Mouse (Mus musculus) heart, embryonic 13.5 days (tissue): ENCODE results near the gene Pxk. TPM values are rescaled to one million over a fixed set of nuclear protein-coding genes. Genes with fewer than 3 reads are reported as not detected.
A peak's percentile ranks its signal among the peaks of the same experiment; 100 is the strongest.

ENCODE experiments used
- ATAC-seq: fragments of 200-750 bp; cut with Nextera tagmentation; 2 replicates; pipeline ENCODE4 v1.8.0; 2017; ENCODE audit warnings: moderate TSS enrichment; ENCODE audit not compliant: insufficient number of reproducible peaks, low FRiP score, low TSS enrichment; ENCODE audit errors: extremely low read depth
- H3K27ac ChIP-seq: fragments of 300-500 bp; sonication (generic); replicated peaks from 2 replicates; pipeline ENCODE4 v1.5.1; 2015; ENCODE audit warnings: moderate library complexity, mild to moderate bottlenecking, inconsistent platforms
- H3K27me3 ChIP-seq: fragments of 300-500 bp; sonication (generic); replicated peaks from 2 replicates; pipeline ENCODE4 v1.6.1; 2015; ENCODE audit warnings: mild to moderate bottlenecking, inconsistent platforms
- H3K36me3 ChIP-seq: fragments of 300-500 bp; sonication (generic); 2 replicates; pipeline ENCODE4 v1.6.1; 2015; ENCODE audit warnings: mild to moderate bottlenecking, inconsistent platforms
- H3K4me1 ChIP-seq: fragments of 300-500 bp; sonication (generic); 2 replicates; pipeline ENCODE4 v1.6.1; 2015; ENCODE audit warnings: inconsistent platforms
- H3K4me2 ChIP-seq: fragments of 300-500 bp; sonication (generic); 2 replicates; pipeline ENCODE4 v1.6.1; 2015; ENCODE audit warnings: inconsistent platforms, mild to moderate bottlenecking, moderate library complexity
- H3K4me3 ChIP-seq: fragments of 300-500 bp; sonication (generic); 2 replicates; pipeline ENCODE4 v1.5.1; 2015; ENCODE audit warnings: moderate library complexity, mild to moderate bottlenecking, inconsistent platforms
- H3K9ac ChIP-seq: fragments of 300-500 bp; sonication (generic); 2 replicates; pipeline ENCODE4 v1.6.1; 2015; ENCODE audit warnings: inconsistent platforms, mild to moderate bottlenecking, moderate library complexity
- H3K9me3 ChIP-seq: fragments of 300-500 bp; sonication (generic); 2 replicates; pipeline ENCODE4 v1.6.1; 2016; ENCODE audit warnings: inconsistent platforms
- WGBS: fragments of 180-500 bp; shearing (Covaris S2); methylation state at CpG from one replicate; pipeline ENCODE4 v1.1.7; 2015; ENCODE audit warnings: mixed read lengths; 5-methylcytosine and 5-hydroxymethylcytosine counted together
- polyA plus RNA-seq: library from polyadenylated mRNA; unstranded; fragments of >200 nt; fragmentation: Nextera tagmentation; extraction: Ambion mirVana; gene quantifications from 2 replicates; pipeline ENCODE4 v1.2.1, GENCODE M21; 2015

Gene Pxk
- polyA plus RNA-seq, 1 experiment from 2014 or later = 24.6 TPM

GRCm38 (mm10) chr14:8207543-8207942 is 109.5 kb downstream of the Pxk start:
- no peak for ATAC-seq
- Histone ChIP-seq H3K9ac (no peak overlapping the region), H3K4me3 (no peak overlapping the region), H3K27ac (no peak overlapping the region), H3K9me3 (no peaks in the 10 kb centered on the region), H3K36me3 (no peaks in the 10 kb centered on the region), H3K4me2 (no peak overlapping the region), H3K27me3 (no peaks in the 10 kb centered on the region), H3K4me1 (peaks cover 20% of the 10 kb centered on the region)
- WGBS = 75% methylated on average over 5 of the region's 5 CpGs

- Histone ChIP-seq H3K27ac (no peak overlapping the region), H3K9me3 (no peaks in the 10 kb centered on the region), H3K9ac (no peak overlapping the region), H3K36me3 (no peaks in the 10 kb centered on the region), H3K4me3 (no peak overlapping the region), H3K27me3 (no peaks in the 10 kb centered on the region), H3K4me1 (peaks cover 20% of the 10 kb centered on the region), H3K4me2 (no peak overlapping the region)
- no peak for ATAC-seq
- WGBS = 58% methylated on average over 3 of the region's 3 CpGs
Observed at GRCm38 (mm10) chr14:8208876-8209275, 110.9 kb downstream of the Pxk start.

GRCm38 (mm10) chr14:8209896-8210295 is 111.9 kb downstream of the Pxk start:
- no peak overlapping the region for H3K4me3 ChIP-seq
- no peak overlapping the region for H3K9ac ChIP-seq
- H3K27ac ChIP-seq = no peak overlapping the region
- H3K4me2 ChIP-seq = no peak overlapping the region
- no peaks in the 10 kb centered on the region for H3K9me3 ChIP-seq
- WGBS = 88% methylated on average over 2 of the region's 2 CpGs
- H3K4me1 ChIP-seq = peaks cover 22% of the 10 kb centered on the region
- H3K36me3 ChIP-seq = no peaks in the 10 kb centered on the region
- H3K27me3 ChIP-seq = no peaks in the 10 kb centered on the region
- ATAC-seq = no peak

DNA sequence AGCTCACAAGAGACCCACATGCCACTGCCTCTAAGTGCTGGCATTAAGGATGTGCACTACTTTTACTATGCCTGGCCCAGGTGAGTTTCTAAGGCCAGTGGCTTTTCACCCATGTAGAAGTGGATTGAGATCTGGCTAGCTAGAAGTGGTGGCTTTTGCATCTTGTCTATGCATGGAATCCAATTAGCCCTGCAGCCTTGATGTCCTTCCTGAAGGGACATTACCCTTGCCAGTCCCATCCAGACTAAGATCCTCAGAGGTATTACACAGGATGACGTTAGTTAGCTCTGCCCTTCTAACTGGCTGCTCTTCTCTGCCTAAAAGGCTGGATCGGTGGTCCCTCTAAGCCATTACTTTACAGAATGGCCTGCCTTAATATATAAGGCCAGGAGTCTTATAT is 115.0 kb downstream of the Pxk start:
- peaks cover 27% of the 10 kb centered on the region for H3K4me1 ChIP-seq
- H3K4me2 ChIP-seq = no peak overlapping the region
- no peak for ATAC-seq
- no peaks in the 10 kb centered on the region for H3K36me3 ChIP-seq
- no peaks in the 10 kb centered on the region for H3K9me3 ChIP-seq
- WGBS = 76% methylated on average over 2 of the region's 2 CpGs
- H3K9ac ChIP-seq = no peak overlapping the region
- H3K27ac ChIP-seq = no peak overlapping the region
- H3K4me3 ChIP-seq = no peak overlapping the region
- no peaks in the 10 kb centered on the region for H3K27me3 ChIP-seq

- Histone ChIP-seq H3K4me1 (peaks cover 30% of the 10 kb centered on the region), H3K36me3 (no peaks in the 10 kb centered on the region), H3K9ac (peak within 1 kb of the TSS; percentile 99), H3K9me3 (no peaks in the 10 kb centered on the region), H3K27ac (peak within 1 kb of the TSS; percentile 95), H3K4me3 (peak within 1 kb of the TSS; percentile 75), H3K27me3 (no peaks in the 10 kb centered on the region), H3K4me2 (peak within 1 kb of the TSS; percentile 95)
- peak; percentile 97 for ATAC-seq
- WGBS = 0% methylated on average over 44 of the region's 49 CpGs
Observed at GRCm38 (mm10) chr14:8213803-8214224, 115.8 kb downstream of the Pxk start, which contains the start of gene Kctd6. Gene Kctd6, plus strand, starts transcription at chr14:8214140.

Other genes starting within 250 kb of the Pxk start
- gene Gm45521, start 140.9 kb upstream of the Pxk start, polyA plus RNA-seq = not detected in 2 replicates
- 0.05 and 0.13 TPM in 2 replicates for gene Dnase1l3, start 103.6 kb upstream of the Pxk start, polyA plus RNA-seq
- 10.4 and 12.5 TPM in 2 replicates for gene Abhd6, start 95.3 kb upstream of the Pxk start, polyA plus RNA-seq
- 35.4 and 38.1 TPM in 2 replicates for gene Rpp14, start 17.8 kb upstream of the Pxk start, polyA plus RNA-seq
- gene Pdhb, start 74.8 kb downstream of the Pxk start, polyA plus RNA-seq = 460 and 512 TPM in 2 replicates
- 2.7 and 4.7 TPM in 2 replicates for gene Kctd6, start 115.9 kb downstream of the Pxk start, polyA plus RNA-seq
- 0.11 and 0.64 TPM in 2 replicates for gene Acox2, start 161.1 kb downstream of the Pxk start, polyA plus RNA-seq
- 0.23 and 0.38 TPM in 2 replicates for gene Fam107a, start 219.8 kb downstream of the Pxk start, polyA plus RNA-seq